24 mouse cellular contexts compared by ENCODE assay signal in genomic region chr13:98349491-98349890, GRCm38 (mm10). TPM values are rescaled to one million over a fixed set of nuclear protein-coding genes. Genes with fewer than 3 reads are reported as not detected.
DNase-seq lines count a peak whose midpoint lies in the region; ATAC-seq and TF ChIP-seq lines count a peak whose summit lies in the region.
"Had no signal": no experiment of that assay in that cellular context is flagged by ENCODE, and none has a peak within 500 bp of the region (broad histone marks: within the 10 kb centered on the region; RNA-seq: fewer than 3 reads in every experiment).

No protein-coding gene starts in this region.

- H3K36me3 ChIP-seq in heart, embryonic 12.5 days: no peaks in the 10 kb centered on the region
- H3K36me3 ChIP-seq in midbrain, embryonic 11.5 days (ENCODE audit: control insufficient read depth, insufficient read depth, low read length): no peaks in the 10 kb centered on the region
- no peaks in the 10 kb centered on the region for H3K36me3 ChIP-seq in midbrain, postnatal 0 days (ENCODE audit: insufficient read depth, low read length)
- H3K36me3 ChIP-seq in CH12.LX (replicated peaks in 1 of 2; ENCODE audit: control insufficient read depth in 1 of 2, insufficient read depth in 1 of 2, low read length in 1 of 2): no peaks in the 10 kb centered on the region
- H3K36me3 ChIP-seq: G1E had no signal

- TF ChIP-seq RAD21 in CH12.LX (IDR thresholded peaks at IDR 0.05; ENCODE audit: low read depth, low read length): no peak

- no peak for TF ChIP-seq POLR2A in CH12.LX (IDR thresholded peaks at IDR 0.05; ENCODE audit: low read depth, low read length)

- no peak; the same call in 1 of the 2 replicates for TF ChIP-seq EP300 in CH12.LX (IDR thresholded peaks at IDR 0.05; ENCODE audit: low read length)

- intact Hi-C loops in gastrocnemius, postnatal 36 days (cut with DNase I): no loop called here

- no peak overlapping the region for H3K9ac ChIP-seq in heart, embryonic 12.5 days
- no peak overlapping the region for H3K9ac ChIP-seq in midbrain, embryonic 11.5 days (ENCODE audit: low read length)
- H3K9ac ChIP-seq in midbrain, postnatal 0 days (replicated peaks; ENCODE audit: low read length, poor library complexity, severe bottlenecking): no peak overlapping the region
- H3K9ac ChIP-seq in CH12.LX (ENCODE audit: insufficient read depth, low read depth): no peak overlapping the region

- H3K4me2 ChIP-seq in heart, embryonic 12.5 days: no peak overlapping the region
- H3K4me2 ChIP-seq in midbrain, embryonic 11.5 days: no peak overlapping the region
- no peak overlapping the region for H3K4me2 ChIP-seq in midbrain, postnatal 0 days (ENCODE audit: low read depth, low read length, poor library complexity, severe bottlenecking)
- 0 out of 2 replicates have a peak overlapping the region, but pooled peaks have one; percentile 24 for H3K4me2 ChIP-seq in CH12.LX (ENCODE audit: insufficient read depth, low read depth, poor library complexity, severe bottlenecking)

- H3K27me3 ChIP-seq in heart, embryonic 12.5 days (replicated peaks): peaks cover 70% of the 10 kb centered on the region
- peaks cover 43% of the 10 kb centered on the region for H3K27me3 ChIP-seq in midbrain, embryonic 11.5 days (ENCODE audit: control insufficient read depth, insufficient read depth, low read length)
- peaks cover 49% of the 10 kb centered on the region for H3K27me3 ChIP-seq in midbrain, postnatal 0 days (ENCODE audit: insufficient read depth, low read length)
- H3K27me3 ChIP-seq in CH12.LX (replicated peaks): no peaks in the 10 kb centered on the region
- H3K27me3 ChIP-seq: Patski had no signal

- no peak for TF ChIP-seq CTCF in midbrain, postnatal 0 days (IDR thresholded peaks at IDR 0.05)
- TF ChIP-seq CTCF in CH12.LX (conservative IDR thresholded peaks at IDR 0.05 in 1 of 2, IDR thresholded peaks at IDR 0.05 in 1 of 2; ENCODE audit: low read depth in 2 of 2, low read length in 2 of 2): no peak

- no peak overlapping the region for H3K27ac ChIP-seq in heart, embryonic 12.5 days (ENCODE audit: poor library complexity, severe bottlenecking)
- no peak overlapping the region for H3K27ac ChIP-seq in midbrain, embryonic 11.5 days (ENCODE audit: low read depth, low read length)
- no peak overlapping the region for H3K27ac ChIP-seq in midbrain, postnatal 0 days (ENCODE audit: low read depth, low read length)
- H3K27ac ChIP-seq in CH12.LX (ENCODE audit: insufficient read depth, low read depth): no peak overlapping the region

- 70% methylated on average over 4 of the region's 4 CpGs for WGBS in heart, embryonic 12.5 days
- WGBS in midbrain, embryonic 11.5 days: 80% methylated on average over 4 of the region's 4 CpGs
- 71% methylated on average over 4 of the region's 4 CpGs for WGBS in midbrain, postnatal 0 days

- ATAC-seq in heart, embryonic 12.5 days (ENCODE audit: insufficient number of reproducible peaks, low FRiP score): no peak
- ATAC-seq in midbrain, embryonic 11.5 days (ENCODE audit: low FRiP score): no peak
- no peak for ATAC-seq in midbrain, postnatal 0 days (ENCODE audit: low FRiP score)
- ATAC-seq: activated CD4-positive, CD25-positive, alpha-beta regulatory T cell, adult 4 months; CD4-positive, CD25-positive, alpha-beta regulatory T cell, adult 4 months; Patski had no signal

- no peaks in the 10 kb centered on the region for H3K9me3 ChIP-seq in heart, embryonic 12.5 days (replicated peaks)
- no peaks in the 10 kb centered on the region for H3K9me3 ChIP-seq in midbrain, embryonic 11.5 days (ENCODE audit: control insufficient read depth, low read length)
- no peaks in the 10 kb centered on the region for H3K9me3 ChIP-seq in midbrain, postnatal 0 days (ENCODE audit: low read length)
- H3K9me3 ChIP-seq in CH12.LX (replicated peaks; ENCODE audit: low read length): peaks cover 9% of the 10 kb centered on the region

- dilution Hi-C loops in CH12.LX (cut with MboI; ENCODE audit: extremely low pct_ligation_motif_present, extremely low pct_unique_long_range_greater_than_20kb, low sequenced_read_pairs): no loop called here

- peaks cover 8% of the 10 kb centered on the region for H3K4me1 ChIP-seq in heart, embryonic 12.5 days (replicated peaks)
- peaks cover 7% of the 10 kb centered on the region for H3K4me1 ChIP-seq in midbrain, embryonic 11.5 days (ENCODE audit: control insufficient read depth, insufficient read depth, low read length)
- H3K4me1 ChIP-seq in midbrain, postnatal 0 days (ENCODE audit: insufficient read depth, low read length): 0 out of 2 replicates have a peak, but pooled peaks cover 3% of the 10 kb centered on the region
- H3K4me1 ChIP-seq in CH12.LX (ENCODE audit: control insufficient read depth in 1 of 2, insufficient read depth in 2 of 2): peaks cover 6 to 20% of the 10 kb centered on the region in 2 experiments

- in situ Hi-C loops in CH12.LX (cut with MboI; ENCODE audit: low pct_ligation_motif_present, low pct_unique_long_range_greater_than_20kb, low sequenced_read_pairs): no loop called here

- no peak overlapping the region for H3K4me3 ChIP-seq in heart, embryonic 12.5 days
- no peak overlapping the region for H3K4me3 ChIP-seq in midbrain, embryonic 11.5 days (ENCODE audit: low read depth, low read length)
- H3K4me3 ChIP-seq in midbrain, postnatal 0 days (ENCODE audit: low read depth, low read length): no peak overlapping the region
- no peak overlapping the region for H3K4me3 ChIP-seq in CH12.LX (replicated peaks in 1 of 3; ENCODE audit: low read depth in 2 of 3, low read length in 2 of 3, poor library complexity in 1 of 3)

- H3K79me2 ChIP-seq in CH12.LX (replicated peaks; ENCODE audit: control insufficient read depth, extremely low read depth, insufficient read depth, poor library complexity, severe bottlenecking): no peaks in the 10 kb centered on the region

- peak; percentile 19 for DNase-seq in heart, adult 11 months
- DNase-seq in midbrain, embryonic 11.5 days (ENCODE audit: low spot score, missing footprints): peak; percentile 78
- no peak for DNase-seq in midbrain, postnatal 0 days (ENCODE audit: low spot score)
- DNase-seq in CH12.LX (ENCODE audit: extremely low read depth) (peak; percentile 56), NIH3T3 (ENCODE audit: low read depth) (peak; percentile 17)
- DNase-seq in gastrocnemius, postnatal 36 days: no peak
- no peak for DNase-seq in right cerebral cortex, postnatal 4 days
- DNase-seq: adrenal gland, adult 2 months; adrenal gland, adult 8-10 months; adrenal gland, postnatal 10 days; adrenal gland, postnatal 14 days; adrenal gland, postnatal 25 days; adrenal gland, postnatal 36 days; B cell, adult 2 months; cerebellum, adult 11 months; cerebellum, adult 11-12 months; cerebellum, adult 18-20 months; cerebellum, adult 2 months had no signal

TF ChIP-seq in CH12.LX, 34 proteins besides CTCF, POLR2A, EP300 and RAD21:
- TF ChIP-seq IRF4 (IDR thresholded peaks at IDR 0.05; ENCODE audit: low read depth, low read length): peak; percentile 63
- TF ChIP-seq ZMIZ1 (IDR thresholded peaks at IDR 0.05; ENCODE audit: low read depth, low read length): no peak
- no peak for TF ChIP-seq USF1 (IDR thresholded peaks at IDR 0.05; ENCODE audit: low read depth, low read length)

RNA-seq across cellular contexts. Expression of gene Foxd1, which starts 4.6 kb away (rescaled TPM):
- 0.03 and 0.06 TPM in 2 replicates for polyA plus RNA-seq in heart, embryonic 12.5 days (2016; fragmentation: Nextera tagmentation; extraction: Ambion mirVana)
- polyA plus RNA-seq in midbrain, embryonic 11.5 days (2014; fragmentation: Nextera tagmentation; extraction: Ambion mirVana): 4.4 and 5.2 TPM in 2 replicates
- 2.4 and 2.5 TPM in 2 replicates for total RNA-seq in midbrain, postnatal 0 days (2014; rRNA removed)
- 0.59 and 0.74 TPM in 2 replicates for polyA plus RNA-seq in midbrain, postnatal 0 days (2015; fragmentation: Nextera tagmentation; extraction: Ambion mirVana)
- total RNA-seq in CH12.LX (2012; rRNA removed) (not detected in 2 replicates), CH12.LX (2014; rRNA removed) (not detected in 2 replicates)
- polyA plus RNA-seq in CH12.LX (2012; ENCODE audit: insufficient read length, low read depth): not detected in 2 replicates
- total RNA-seq in gastrocnemius, postnatal 36 days (2021): under 1 TPM in 1 of 2 experiments, not detected in 1; 0.17 TPM
- total RNA-seq: MEL had no signal
- polyA plus RNA-seq: activated CD4-positive, CD25-positive, alpha-beta regulatory T cell, adult 4 months; CD4-positive, CD25-positive, alpha-beta regulatory T cell, adult 4 months; G1E had no signal

RNA-seq across cellular contexts. Expression of gene Btf3, which starts 32.7 kb away (rescaled TPM):
- 474 and 476 TPM in 2 replicates for polyA plus RNA-seq in heart, embryonic 12.5 days (2016; fragmentation: Nextera tagmentation; extraction: Ambion mirVana)
- polyA plus RNA-seq in midbrain, embryonic 11.5 days (2014; fragmentation: Nextera tagmentation; extraction: Ambion mirVana): 823 and 852 TPM in 2 replicates
- 269 and 303 TPM in 2 replicates for total RNA-seq in midbrain, postnatal 0 days (2014; rRNA removed)
- polyA plus RNA-seq in midbrain, postnatal 0 days (2015; fragmentation: Nextera tagmentation; extraction: Ambion mirVana): 441 and 472 TPM in 2 replicates
- 1,038 and 1,073 TPM in 2 replicates for total RNA-seq in CH12.LX (2012; rRNA removed)
- 1,568 and 1,693 TPM in 2 replicates for total RNA-seq in CH12.LX (2014; rRNA removed)
- polyA plus RNA-seq in CH12.LX (2012; ENCODE audit: insufficient read length, low read depth): 1,281 and 1,367 TPM in 2 replicates
- 100 to 1,000 TPM; 186 to 222 TPM for total RNA-seq in gastrocnemius, postnatal 36 days (2021)

Comparison
In these comparisons a context has a peak if more than half of its experiments do, and no peak if none do; other contexts are left out.
1. DNase-seq: peak in heart, adult 11 months (single experiment), midbrain, embryonic 11.5 days (single experiment), CH12.LX (single experiment) and NIH3T3 (single experiment); none in midbrain, postnatal 0 days (single experiment), gastrocnemius, postnatal 36 days (0 of 2) and right cerebral cortex, postnatal 4 days (single experiment).